Mouse (Mus musculus) stomach, embryonic 14.5 days (tissue): ENCODE data around the gene Rassf5. TPM values are rescaled to one million over a fixed set of nuclear protein-coding genes. Genes with fewer than 3 reads are reported as not detected.

ENCODE experiments used
- ATAC-seq: fragments of 200-750 bp; cut with Nextera tagmentation; 2 replicates; pipeline ENCODE4 v1.8.0; 2017; ENCODE audit warnings: low read depth, moderate TSS enrichment; ENCODE audit not compliant: insufficient number of reproducible peaks, insufficient read depth, low FRiP score
- H3K27ac ChIP-seq: fragments of 300-500 bp; sonication (generic); 2 replicates; pipeline ENCODE4 v1.5.1; 2014; ENCODE audit warnings: mild to moderate bottlenecking, low read length, moderate library complexity, mixed read lengths
- H3K27me3 ChIP-seq: fragments of 300-500 bp; sonication (generic); 2 replicates; pipeline ENCODE4 v1.6.1; 2014; ENCODE audit warnings: low read length, control low read depth, mixed read lengths; ENCODE audit not compliant: control insufficient read depth, insufficient read depth
- H3K36me3 ChIP-seq: fragments of 300-500 bp; sonication (generic); 2 replicates; pipeline ENCODE4 v1.6.1; 2014; ENCODE audit warnings: mild to moderate bottlenecking, control low read depth, low read length, moderate library complexity, mixed read lengths; ENCODE audit not compliant: control insufficient read depth, insufficient read depth
- H3K4me1 ChIP-seq: fragments of 300-500 bp; sonication (generic); 2 replicates; pipeline ENCODE4 v1.6.1; 2014; ENCODE audit warnings: low read length, control low read depth, mixed read lengths; ENCODE audit not compliant: control insufficient read depth, insufficient read depth
- H3K4me2 ChIP-seq: fragments of 300-500 bp; sonication (generic); replicated peaks from 2 replicates; pipeline ENCODE4 v1.6.1; 2014; ENCODE audit warnings: low read depth, low read length, control low read depth
- H3K4me3 ChIP-seq: fragments of 300-500 bp; sonication (generic); 2 replicates; pipeline ENCODE4 v1.5.1; 2014; ENCODE audit warnings: low read depth, low read length, control low read depth
- H3K9ac ChIP-seq: fragments of 300-500 bp; sonication (generic); replicated peaks from 2 replicates; pipeline ENCODE4 v1.6.1; 2014; ENCODE audit warnings: low read depth, mild to moderate bottlenecking, control low read depth, low read length, moderate library complexity, mixed read lengths
- H3K9me3 ChIP-seq: fragments of 300-500 bp; sonication (generic); 2 replicates; pipeline ENCODE4 v1.6.1; 2016; ENCODE audit warnings: low read depth, low read length, control low read depth; ENCODE audit not compliant: control insufficient read depth
- WGBS: fragments of 180-500 bp; shearing (Covaris S2); extraction: QIAGEN DNeasy Blood & Tissue Kit; methylation state at CpG from one replicate; pipeline ENCODE4 v1.1.7; 2014; 5-methylcytosine and 5-hydroxymethylcytosine counted together
- polyA plus RNA-seq: library from polyadenylated mRNA; unstranded; fragments of >200 nt; fragmentation: Nextera tagmentation; extraction: Ambion mirVana; gene quantifications from 2 replicates; pipeline ENCODE4 v1.2.1, GENCODE M21; 2014

The Rassf5 gene
- polyA plus RNA-seq, 1 experiment from 2014 or later = 3.6 TPM

- Histone ChIP-seq H3K27ac (no peak overlapping the region), H3K27me3 (no peaks in the 10 kb centered on the region), H3K9ac (no peak overlapping the region), H3K4me3 (no peak overlapping the region), H3K4me2 (no peak overlapping the region), H3K36me3 (peaks cover 45% of the 10 kb centered on the region), H3K4me1 (no peaks in the 10 kb centered on the region), H3K9me3 (no peaks in the 10 kb centered on the region)
- WGBS = 61% methylated on average over 4 of the region's 4 CpGs
- no peak for ATAC-seq
Observed at GRCm38 (mm10) chr1:131177249-131177648, 67.8 kb downstream of the Rassf5 start.

DNA sequence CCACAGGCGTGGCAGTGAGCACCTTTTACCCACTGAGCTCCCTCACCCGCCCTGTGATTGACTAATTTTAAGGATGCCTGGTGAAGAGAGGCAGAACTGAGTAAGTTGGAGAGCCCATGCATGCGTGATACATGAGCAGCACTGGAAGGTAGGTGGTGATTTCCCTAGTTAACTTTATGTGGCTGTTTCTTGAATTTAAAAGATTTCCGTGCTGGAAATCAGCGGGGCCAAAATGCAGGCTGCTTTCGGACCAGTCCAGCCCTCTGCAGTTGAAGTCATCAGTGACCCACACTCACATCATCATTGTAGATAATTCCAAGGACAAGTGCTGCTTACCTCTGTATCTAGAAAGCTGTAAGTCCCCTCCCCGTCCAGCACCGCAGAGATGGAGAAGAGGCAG lies 69.2 kb downstream of the Rassf5 start:
- H3K4me1 ChIP-seq = no peaks in the 10 kb centered on the region
- H3K27ac ChIP-seq = no peak overlapping the region
- ATAC-seq = no peak
- H3K27me3 ChIP-seq = no peaks in the 10 kb centered on the region
- no peak overlapping the region for H3K4me3 ChIP-seq
- H3K36me3 ChIP-seq = peaks cover 56% of the 10 kb centered on the region
- no peaks in the 10 kb centered on the region for H3K9me3 ChIP-seq
- H3K4me2 ChIP-seq = no peak overlapping the region
- no peak overlapping the region for H3K9ac ChIP-seq
- WGBS = 93% methylated on average over 8 of the region's 8 CpGs

DNA sequence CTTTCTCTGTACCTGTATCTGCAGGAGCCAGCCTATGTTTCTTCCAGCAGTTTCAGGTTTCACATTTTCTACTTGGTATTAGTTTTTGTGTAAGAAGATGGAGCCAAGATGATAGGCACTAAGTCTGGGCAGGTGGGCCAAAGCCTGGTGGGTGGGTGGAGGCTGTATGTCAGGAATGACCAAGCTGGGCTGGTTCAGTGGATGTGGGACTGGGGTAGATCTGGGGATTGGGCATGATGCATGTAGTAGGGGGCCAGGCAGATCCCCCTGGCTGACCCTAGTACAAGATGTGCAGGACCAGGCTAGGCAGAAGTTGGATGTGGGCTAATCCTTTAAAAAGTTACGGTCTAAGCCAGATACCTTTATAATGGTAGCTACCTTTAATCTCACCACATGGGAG lies 69.9 kb downstream of the Rassf5 start:
- H3K9me3 ChIP-seq = no peaks in the 10 kb centered on the region
- no peak overlapping the region for H3K4me2 ChIP-seq
- WGBS = 96% methylated on average over 1 of the region's 1 CpGs
- no peak overlapping the region for H3K27ac ChIP-seq
- no peak overlapping the region for H3K9ac ChIP-seq
- no peaks in the 10 kb centered on the region for H3K4me1 ChIP-seq
- no peak for ATAC-seq
- H3K27me3 ChIP-seq = no peaks in the 10 kb centered on the region
- H3K36me3 ChIP-seq = peaks cover 59% of the 10 kb centered on the region
- no peak overlapping the region for H3K4me3 ChIP-seq

DNA sequence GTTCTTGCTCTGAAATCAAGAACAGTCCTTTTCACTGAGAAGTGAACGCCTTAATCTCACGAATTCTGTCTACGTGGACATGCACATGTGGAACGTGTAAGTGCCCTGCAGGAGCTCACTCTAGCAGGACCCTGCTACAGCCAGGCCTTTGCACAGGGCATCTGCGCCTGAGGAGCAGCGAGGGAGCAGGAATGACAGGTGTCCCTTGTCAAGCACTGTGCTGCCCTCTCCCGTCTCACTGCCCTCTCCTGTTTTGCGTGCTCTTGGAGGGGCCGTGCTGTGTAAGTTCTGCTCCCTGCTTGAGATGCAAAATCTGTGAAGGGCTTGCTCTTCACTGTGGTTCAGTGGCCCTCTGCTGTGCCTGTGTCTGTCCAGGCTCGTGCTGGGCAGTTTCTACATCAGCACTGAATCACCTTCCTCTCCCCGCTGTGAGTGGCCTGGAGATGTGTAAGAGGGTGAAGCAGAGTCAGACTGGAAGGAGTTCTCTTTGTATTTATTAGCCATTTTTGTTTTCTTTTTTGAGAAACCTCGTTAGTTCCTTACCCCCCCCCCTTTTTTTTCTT lies 70.7 kb downstream of the Rassf5 start:
- WGBS = 61% methylated on average over 12 of the region's 12 CpGs
- no peaks in the 10 kb centered on the region for H3K27me3 ChIP-seq
- H3K9me3 ChIP-seq = no peaks in the 10 kb centered on the region
- H3K27ac ChIP-seq = no peak overlapping the region
- H3K4me3 ChIP-seq = no peak overlapping the region
- H3K4me1 ChIP-seq = no peaks in the 10 kb centered on the region
- no peak overlapping the region for H3K9ac ChIP-seq
- no peak overlapping the region for H3K4me2 ChIP-seq
- H3K36me3 ChIP-seq = peaks cover 63% of the 10 kb centered on the region
- no peak for ATAC-seq

DNA sequence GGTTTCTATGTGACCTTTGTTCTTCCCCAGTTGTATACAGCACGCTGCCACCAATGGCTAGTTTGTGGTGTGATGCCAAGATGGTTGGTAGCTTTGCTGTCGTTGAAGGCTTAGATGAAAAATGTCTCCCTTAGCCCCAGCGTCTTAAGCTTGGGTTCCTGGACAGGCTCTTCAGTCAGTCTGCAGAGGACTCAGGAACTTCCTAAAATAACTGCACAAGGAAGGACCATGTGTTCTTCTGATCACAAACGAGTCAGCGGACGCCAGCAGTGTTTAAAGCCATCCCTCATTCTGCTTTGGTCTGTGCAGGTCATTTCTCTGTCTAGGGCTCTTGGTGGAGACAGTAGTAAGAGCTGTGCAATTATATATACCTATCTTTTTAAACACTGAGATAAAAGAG lies 71.2 kb downstream of the Rassf5 start:
- WGBS = 55% methylated on average over 6 of the region's 6 CpGs
- H3K27me3 ChIP-seq = no peaks in the 10 kb centered on the region
- H3K9me3 ChIP-seq = no peaks in the 10 kb centered on the region
- H3K4me2 ChIP-seq = no peak overlapping the region
- H3K4me1 ChIP-seq = no peaks in the 10 kb centered on the region
- H3K36me3 ChIP-seq = peaks cover 64% of the 10 kb centered on the region
- no peak overlapping the region for H3K27ac ChIP-seq
- no peak for ATAC-seq
- H3K4me3 ChIP-seq = no peak overlapping the region
- no peak overlapping the region for H3K9ac ChIP-seq

GRCm38 (mm10) chr1:131173001-131173400 lies 72.1 kb downstream of the Rassf5 start:
- Histone ChIP-seq H3K4me2 (no peak overlapping the region), H3K4me3 (no peak overlapping the region), H3K27ac (no peak overlapping the region), H3K4me1 (no peaks in the 10 kb centered on the region), H3K9me3 (no peaks in the 10 kb centered on the region), H3K36me3 (peaks cover 70% of the 10 kb centered on the region), H3K27me3 (no peaks in the 10 kb centered on the region), H3K9ac (no peak overlapping the region)
- WGBS = 82% methylated on average over 7 of the region's 7 CpGs
- ATAC-seq = no peak

DNA sequence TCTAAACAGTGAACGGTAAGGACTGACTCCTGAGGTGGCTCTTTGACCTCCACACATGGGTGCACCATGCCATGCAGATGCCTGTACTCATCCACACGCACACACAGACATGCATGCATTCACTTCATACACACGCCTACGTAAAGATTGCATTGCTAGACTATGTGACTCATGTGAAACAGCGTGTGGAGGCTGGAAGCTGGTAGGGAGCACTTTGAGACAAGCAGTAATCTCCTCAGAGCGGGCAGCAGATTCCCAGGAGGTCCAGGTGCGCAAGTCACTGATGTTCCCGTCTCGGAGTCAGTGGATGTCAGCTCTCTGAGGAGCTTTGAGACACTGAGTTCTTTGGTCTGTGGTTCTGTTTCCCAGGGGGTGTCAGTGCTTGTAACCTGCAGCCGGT lies 77.4 kb downstream of the Rassf5 start:
- H3K9me3 ChIP-seq = no peaks in the 10 kb centered on the region
- H3K27me3 ChIP-seq = no peaks in the 10 kb centered on the region
- H3K36me3 ChIP-seq = peaks cover 83% of the 10 kb centered on the region
- H3K27ac ChIP-seq = no peak overlapping the region
- ATAC-seq = no peak
- H3K4me3 ChIP-seq = no peak overlapping the region
- 93% methylated on average over 10 of the region's 10 CpGs for whole genome bisulfite sequencing
- H3K4me2 ChIP-seq = no peak overlapping the region
- no peak overlapping the region for H3K9ac ChIP-seq
- H3K4me1 ChIP-seq = no peaks in the 10 kb centered on the region

DNA sequence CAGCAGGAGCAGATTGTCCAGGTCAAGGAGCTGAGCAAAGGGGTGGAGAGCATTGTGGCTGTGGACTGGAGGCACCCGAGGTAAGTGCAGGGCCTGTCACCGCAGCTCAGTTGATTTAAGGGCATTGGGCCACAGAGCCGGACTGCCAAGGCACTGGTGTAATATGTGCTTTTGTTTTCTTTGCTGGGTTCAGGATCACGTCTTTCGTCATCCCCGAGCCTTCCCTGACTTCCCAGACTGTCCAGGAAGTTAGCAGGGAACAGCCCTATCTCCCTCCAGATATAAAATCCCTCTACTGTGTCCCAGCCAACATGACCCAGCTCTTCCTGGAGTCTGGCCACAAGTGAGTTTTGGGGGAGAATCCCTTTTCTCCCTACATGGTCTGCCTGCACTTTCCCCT lies 80.6 kb downstream of the Rassf5 start:
- H3K4me3 ChIP-seq = no peak overlapping the region
- ATAC-seq = no peak

GRCm38 (mm10) chr1:131161091-131161490 lies 84.0 kb downstream of the Rassf5 start:
- 82% methylated on average over 11 of the region's 11 CpGs for WGBS

More for the DNA sequence above, 80.6 kb downstream of the Rassf5 start:
- Histone ChIP-seq H3K36me3 (peaks cover 70% of the 10 kb centered on the region), H3K4me2 (no peak overlapping the region), H3K27ac (no peak overlapping the region), H3K9ac (no peak overlapping the region), H3K4me1 (no peaks in the 10 kb centered on the region), H3K9me3 (no peaks in the 10 kb centered on the region), H3K27me3 (no peaks in the 10 kb centered on the region)
- 85% methylated on average over 6 of the region's 6 CpGs for WGBS

More at GRCm38 (mm10) chr1:131161091-131161490, 84.0 kb downstream of the Rassf5 start:
- no peak for ATAC-seq
- Histone ChIP-seq H3K36me3 (peaks cover 52% of the 10 kb centered on the region), H3K27me3 (no peaks in the 10 kb centered on the region), H3K27ac (no peak overlapping the region), H3K4me1 (no peaks in the 10 kb centered on the region), H3K4me2 (no peak overlapping the region), H3K4me3 (no peak overlapping the region), H3K9me3 (no peaks in the 10 kb centered on the region), H3K9ac (no peak overlapping the region)
